Mouse (Mus musculus) lung, adult 10 weeks (tissue): ENCODE data around the gene Olfr828. TPM values are rescaled to one million over a fixed set of nuclear protein-coding genes. Genes with fewer than 3 reads are reported as not detected.

Experiments
- polyA plus RNA-seq: library from polyadenylated mRNA; stranded (reverse); fragments of 350-450 nt; fragmentation: Illumina TruSeq; extraction: RNeasy Lipid Tissue Mini Kit (QIAGEN cat#74804); gene quantifications from one replicate; pipeline ENCODE4 v1.2.3, GENCODE M21; 2014; ENCODE audit warnings: low read depth, low replicate concordance; ENCODE audit not compliant: insufficient read depth

Gene Olfr828
- not detected for polyA plus RNA-seq

GRCm38 (mm10) chr9:18819426-18819825 lies at the start of gene Olfr828:
Gene Olfr828 (minus strand): TSS chr9:18819526.

DNA sequence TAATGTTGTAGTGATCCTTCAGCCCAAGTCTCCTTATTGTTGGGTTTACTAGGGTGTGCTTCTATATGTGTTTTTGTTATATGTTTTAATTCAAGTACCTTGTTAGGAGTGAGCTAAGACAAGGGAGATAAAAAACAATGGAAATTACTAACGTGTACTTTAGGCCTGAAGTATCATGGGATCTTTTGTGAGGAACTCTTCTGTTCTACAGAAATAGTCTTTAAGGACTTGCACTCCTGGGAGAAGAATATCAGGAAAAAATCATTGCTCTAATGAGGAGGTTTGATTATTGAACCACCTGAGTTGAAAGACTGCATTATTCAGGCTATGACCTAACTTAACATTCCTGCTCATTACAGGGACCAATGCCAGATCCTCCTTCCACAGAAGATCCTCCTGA lies 35.3 kb upstream of the Olfr828 start, which contains the start of gene Olfr829:
Gene Olfr829 (plus strand): TSS at position 301 of the 400 bp plus-strand sequence.

Other genes with a start within 250 kb of the Olfr828 start
- 3.7 TPM for gene Muc16, start 145.0 kb downstream of the Olfr828 start, polyA plus RNA-seq
- not detected for gene Olfr24, start 55.5 kb downstream of the Olfr828 start, polyA plus RNA-seq
- not detected for gene Olfr829, start 35.4 kb upstream of the Olfr828 start, polyA plus RNA-seq
- not detected for gene Olfr830, start 55.2 kb upstream of the Olfr828 start, polyA plus RNA-seq
- gene Olfr832, start 117.6 kb upstream of the Olfr828 start, polyA plus RNA-seq: not detected
- not detected for gene Olfr834, start 168.5 kb upstream of the Olfr828 start, polyA plus RNA-seq
- gene Olfr835, start 213.2 kb upstream of the Olfr828 start, polyA plus RNA-seq: not detected